Mouse (Mus musculus) embryonic fibroblast, embryonic 13.5 days (primary cell): ENCODE data around the gene Cass4. TPM values are rescaled to one million over a fixed set of nuclear protein-coding genes. Genes with fewer than 3 reads are reported as not detected.

ENCODE experiments used
- H3K27ac ChIP-seq: 2 replicates; pipeline ENCODE4 v1.5.1; 2012; ENCODE audit warnings: low read length, control low read depth, inconsistent platforms; ENCODE audit not compliant: insufficient read depth
- H3K4me1 ChIP-seq: 2 replicates; pipeline ENCODE4 v1.6.1; 2011; ENCODE audit warnings: low read length; ENCODE audit not compliant: control insufficient read depth, insufficient read depth
- H3K4me3 ChIP-seq: 2 replicates; pipeline ENCODE4 v1.5.1; 2011; ENCODE audit warnings: mild to moderate bottlenecking, control low read depth, low read length; ENCODE audit not compliant: insufficient read depth
- CTCF ChIP-seq: IDR thresholded peaks from 2 replicates; pipeline ENCODE4 v1.5.1; 2011; ENCODE audit warnings: mild to moderate bottlenecking, control low read depth, low read length, moderate library complexity, borderline replicate concordance; ENCODE audit not compliant: insufficient read depth
- POLR2A ChIP-seq: IDR thresholded peaks from 2 replicates; pipeline ENCODE4 v1.6.1; 2011; ENCODE audit warnings: low read depth, mild to moderate bottlenecking, control low read depth, low read length, moderate library complexity
- polyA plus RNA-seq: library from polyadenylated mRNA; stranded (reverse); fragments of >200 nt; gene quantifications from 2 replicates; pipeline ENCODE4 v1.2.4, GENCODE M21; 2011; ENCODE audit warnings: low read depth; ENCODE audit not compliant: missing spikeins, insufficient read length

Cass4 gene
- polyA plus RNA-seq, 1 experiment: 1.8 TPM

DNA sequence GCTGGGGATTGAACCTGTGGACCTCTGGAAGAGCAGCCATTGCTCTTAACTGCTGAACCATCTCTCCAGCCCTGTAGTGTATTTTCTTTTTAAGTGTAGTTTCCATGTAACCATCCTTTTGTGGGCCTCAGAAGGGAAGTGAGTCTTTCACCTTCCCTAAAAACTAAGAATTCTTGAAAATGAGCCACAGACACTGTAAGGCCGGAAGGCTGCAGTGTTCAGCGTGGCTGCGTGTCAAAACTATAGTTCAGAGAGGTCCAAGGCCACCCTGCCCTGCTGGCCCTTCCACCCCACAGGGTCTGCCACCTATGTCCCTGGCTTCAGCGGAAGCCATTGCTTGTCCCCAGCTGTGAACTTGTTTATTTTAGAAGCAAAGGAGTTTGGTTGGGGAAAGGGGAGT lies 12.6 kb downstream of the Cass4 start:
- no peak overlapping the region for H3K27ac ChIP-seq
- H3K4me1 ChIP-seq: no peaks in the 10 kb centered on the region
- no peak overlapping the region for H3K4me3 ChIP-seq
- no peak for TF ChIP-seq CTCF
- no peak for TF ChIP-seq POLR2A

DNA sequence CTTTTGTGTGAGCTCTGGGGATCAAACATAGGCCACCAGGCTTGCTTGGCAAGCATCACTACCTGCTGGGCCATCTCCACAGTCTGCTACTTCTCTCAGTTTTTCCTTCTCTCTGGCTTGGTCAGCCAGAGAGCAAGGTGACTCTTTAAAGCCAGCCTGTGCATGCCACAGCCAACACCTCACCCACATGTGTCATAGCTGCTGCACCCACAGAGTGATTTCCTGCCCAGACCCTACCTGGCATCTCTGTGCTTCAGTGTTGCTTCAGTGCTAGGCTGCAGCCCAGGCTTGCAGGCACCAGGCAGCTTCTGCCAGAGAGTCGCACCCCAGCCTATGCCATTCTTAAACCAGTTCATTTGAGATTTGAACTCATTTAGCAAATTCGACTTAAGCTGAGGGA lies 13.9 kb downstream of the Cass4 start:
- Histone ChIP-seq H3K27ac (no peak overlapping the region), H3K4me1 (no peaks in the 10 kb centered on the region), H3K4me3 (no peak overlapping the region)
- TF ChIP-seq POLR2A (no peak), CTCF (no peak)

DNA sequence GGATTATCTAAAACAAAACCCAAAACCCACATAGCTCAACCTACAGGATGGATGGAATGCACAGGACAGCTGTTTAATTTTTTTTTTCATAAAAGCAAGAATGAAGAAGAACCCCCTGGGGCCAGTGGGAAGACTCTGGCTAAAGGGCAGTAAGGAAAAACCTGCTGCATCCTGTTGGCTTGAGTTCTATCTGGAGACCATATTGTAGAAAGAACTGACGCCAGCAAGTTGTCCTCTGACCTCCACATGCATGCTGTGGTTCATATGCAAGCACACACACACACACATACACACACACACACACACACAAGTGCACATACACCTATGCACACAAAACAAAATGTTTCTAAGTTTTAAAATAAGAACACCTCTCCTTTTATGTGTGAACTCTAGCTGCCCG lies 17.1 kb downstream of the Cass4 start:
- Histone ChIP-seq H3K27ac (no peak overlapping the region), H3K4me1 (peaks cover 5% of the 10 kb centered on the region; the same call in 1 of the 2 replicates), H3K4me3 (no peak overlapping the region)
- TF ChIP-seq POLR2A: no peak
- TF ChIP-seq CTCF: no peak

DNA sequence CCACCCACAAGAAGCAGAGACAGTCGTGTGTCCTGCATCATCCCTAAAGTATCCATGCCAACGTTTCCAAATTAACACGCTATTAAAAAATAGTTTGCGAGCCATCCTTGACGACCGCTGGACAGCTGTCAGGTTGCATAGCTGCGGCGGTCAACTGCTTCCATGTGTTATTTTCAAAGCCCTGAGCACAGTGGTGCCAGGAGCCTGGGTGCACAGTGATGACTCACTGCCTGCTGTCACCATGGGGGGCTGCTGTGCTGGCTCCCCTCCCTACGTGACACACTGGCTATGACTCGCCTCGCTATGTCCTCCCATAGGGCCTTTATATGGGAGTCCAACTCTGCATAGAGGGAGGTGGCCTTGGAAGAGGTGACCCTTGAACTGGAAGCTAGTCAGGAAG lies 17.5 kb downstream of the Cass4 start:
- no peak for TF ChIP-seq POLR2A
- Histone ChIP-seq H3K4me3 (no peak overlapping the region), H3K27ac (no peak overlapping the region), H3K4me1 (peaks cover 5% of the 10 kb centered on the region; the same call in 1 of the 2 replicates)

DNA sequence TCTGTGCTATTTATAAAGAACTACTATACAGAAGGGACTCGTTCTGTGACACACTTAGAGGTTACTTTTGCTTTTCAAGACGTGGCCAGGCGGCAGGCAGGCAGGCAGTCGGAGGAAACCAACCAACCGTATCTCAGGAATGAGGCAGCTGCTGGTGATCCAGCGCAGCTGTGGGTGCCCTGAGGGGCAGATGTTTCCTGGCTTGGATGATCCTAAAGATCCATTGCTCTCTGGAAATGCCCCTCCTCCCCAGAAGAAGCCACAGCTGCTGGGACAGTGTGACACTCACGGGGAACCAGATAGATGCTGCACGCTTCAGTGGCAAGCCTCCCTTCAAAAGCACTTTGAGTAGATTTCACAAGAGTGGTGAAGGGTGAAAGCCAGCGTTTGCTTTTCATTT lies 18.9 kb downstream of the Cass4 start:
- Histone ChIP-seq H3K27ac (no peak overlapping the region), H3K4me3 (no peak overlapping the region), H3K4me1 (peaks cover 5% of the 10 kb centered on the region; the same call in 1 of the 2 replicates)
- TF ChIP-seq CTCF (no peak), POLR2A (no peak)

DNA sequence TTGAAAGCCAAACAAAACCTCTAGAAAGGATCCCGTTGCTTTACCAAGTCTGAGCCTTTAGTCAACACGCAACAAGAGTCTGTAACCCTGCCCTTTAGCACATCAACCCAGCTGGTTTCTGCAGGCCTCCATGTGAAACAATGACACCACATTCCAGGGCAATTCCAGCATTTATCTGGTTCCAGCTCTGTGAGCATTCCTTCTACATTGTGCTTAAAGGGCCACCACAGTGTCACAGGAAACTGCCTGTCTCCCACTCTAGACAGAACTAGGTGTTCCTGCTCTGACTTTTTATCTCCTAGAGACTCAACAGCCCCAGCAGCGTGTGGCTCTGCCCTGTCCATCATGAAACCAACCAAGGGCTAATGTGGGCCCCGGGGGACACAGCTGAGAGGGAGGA lies 19.7 kb downstream of the Cass4 start:
- peaks cover 5% of the 10 kb centered on the region; the same call in 1 of the 2 replicates for H3K4me1 ChIP-seq
- no peak for TF ChIP-seq CTCF
- no peak for TF ChIP-seq POLR2A

DNA sequence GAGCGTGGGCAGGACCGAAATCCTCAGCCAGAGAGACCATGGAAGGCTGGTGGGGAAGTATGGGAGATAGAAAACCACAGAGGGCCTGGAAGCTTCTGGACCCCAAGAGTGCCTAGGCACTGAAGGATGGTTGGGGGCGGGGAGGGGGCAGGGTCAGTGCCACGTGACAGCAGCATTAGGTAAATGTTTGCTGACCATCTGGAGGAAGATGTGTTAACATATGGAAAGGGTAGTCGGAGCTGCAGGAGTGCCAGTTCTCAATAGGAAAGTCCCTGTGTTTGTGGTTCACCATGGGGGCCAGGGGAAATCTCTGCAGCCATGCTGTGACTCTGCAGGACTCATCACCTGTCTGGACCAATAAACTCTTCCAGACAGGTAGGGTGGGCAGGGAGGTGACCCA lies 20.3 kb downstream of the Cass4 start:
- Histone ChIP-seq H3K4me3 (no peak overlapping the region), H3K4me1 (peaks cover 5% of the 10 kb centered on the region; the same call in 1 of the 2 replicates), H3K27ac (no peak overlapping the region)
- TF ChIP-seq CTCF (no peak), POLR2A (no peak)

More for the DNA sequence above, 19.7 kb downstream of the Cass4 start:
- Histone ChIP-seq H3K4me3 (no peak overlapping the region), H3K27ac (no peak overlapping the region)

DNA sequence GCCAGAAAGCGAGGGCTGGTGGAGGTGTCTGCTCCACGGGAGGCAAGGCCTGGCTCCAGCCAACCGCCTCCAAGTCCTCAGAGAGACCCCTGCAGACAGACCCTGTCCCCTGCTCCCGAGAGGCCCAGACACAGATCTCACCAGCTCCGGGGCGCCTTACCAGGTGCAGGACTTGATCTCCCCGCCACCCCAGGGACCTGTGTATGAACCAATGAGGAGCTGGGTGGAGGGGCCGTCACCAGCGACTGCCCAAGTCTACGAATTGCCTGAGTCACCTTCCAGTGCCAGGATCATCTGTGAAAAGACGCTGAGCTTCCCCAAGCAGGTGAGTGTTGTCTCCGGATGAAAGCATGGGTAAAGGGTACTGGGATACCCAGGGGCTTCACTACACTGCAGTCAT lies 22.6 kb downstream of the Cass4 start:
- Histone ChIP-seq H3K4me1 (peaks cover 5% of the 10 kb centered on the region; the same call in 1 of the 2 replicates), H3K4me3 (no peak overlapping the region), H3K27ac (no peak overlapping the region)
- TF ChIP-seq CTCF (no peak), POLR2A (no peak)

DNA sequence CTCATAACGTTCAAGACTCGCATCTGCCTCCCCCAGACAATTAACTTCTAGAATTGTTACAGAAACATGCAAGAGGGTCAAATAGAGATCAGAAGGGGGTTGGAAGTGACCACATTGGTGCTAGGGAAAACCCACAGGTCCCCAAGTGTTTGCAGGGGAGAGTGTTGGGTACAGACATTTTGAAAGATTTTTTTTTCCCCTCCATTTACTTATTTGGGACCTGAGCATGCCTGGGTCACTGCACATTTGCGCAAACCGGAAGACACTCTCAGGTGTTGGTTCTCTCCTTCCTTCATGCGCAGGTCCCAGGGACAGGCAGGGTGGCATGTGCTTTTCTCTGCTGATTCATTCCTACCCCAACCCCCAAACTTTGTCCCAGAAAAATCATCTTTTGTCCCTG lies 23.3 kb downstream of the Cass4 start:
- peaks cover 5% of the 10 kb centered on the region; the same call in 1 of the 2 replicates for H3K4me1 ChIP-seq
- no peak overlapping the region for H3K4me3 ChIP-seq
- no peak overlapping the region for H3K27ac ChIP-seq
- TF ChIP-seq CTCF (no peak), POLR2A (no peak)

DNA sequence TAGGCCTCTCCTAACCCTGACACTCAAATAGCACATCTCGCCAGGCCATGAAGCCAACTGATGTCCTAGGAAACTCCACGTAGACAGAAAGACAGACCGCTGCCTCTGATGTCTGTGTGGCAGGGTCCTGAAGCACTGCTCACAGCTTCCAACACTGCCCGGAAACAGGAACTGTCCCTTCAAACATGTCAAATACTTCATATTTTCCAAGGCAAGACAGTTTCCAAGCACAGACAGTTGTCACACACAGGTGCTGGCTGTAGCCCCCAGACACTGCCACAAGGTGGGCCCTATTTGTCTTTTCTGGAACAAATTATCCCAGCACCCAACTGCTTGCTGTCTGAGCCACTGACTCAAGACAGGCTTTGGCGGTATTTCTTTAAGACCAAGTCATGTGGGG lies 24.6 kb downstream of the Cass4 start:
- Histone ChIP-seq H3K27ac (no peak overlapping the region), H3K4me1 (peaks cover 2% of the 10 kb centered on the region; the same call in 1 of the 2 replicates), H3K4me3 (no peak overlapping the region)
- no peak for TF ChIP-seq POLR2A
- TF ChIP-seq CTCF: no peak

DNA sequence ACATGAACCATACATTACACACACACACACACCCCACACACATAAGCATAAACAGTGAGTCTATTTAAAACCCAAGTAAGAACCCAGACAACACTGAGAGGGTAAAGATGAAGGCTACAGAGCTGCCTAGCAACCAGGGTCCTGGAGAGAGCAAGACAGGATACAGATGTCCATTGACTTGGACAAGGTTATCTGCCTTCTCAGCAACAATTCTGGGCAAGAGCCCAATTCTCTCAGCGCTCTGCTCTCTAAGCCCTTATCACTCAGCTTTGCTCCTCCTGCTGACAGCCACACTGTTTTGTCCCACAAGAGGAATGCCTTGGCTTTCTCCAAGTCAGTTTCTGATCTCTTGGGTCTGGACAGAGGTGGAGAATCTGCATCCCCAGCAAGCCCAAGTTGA lies 37.0 kb downstream of the Cass4 start:
- no peak for TF ChIP-seq CTCF
- no peak for TF ChIP-seq POLR2A
- Histone ChIP-seq H3K4me1 (no peaks in the 10 kb centered on the region), H3K27ac (no peak overlapping the region)

DNA sequence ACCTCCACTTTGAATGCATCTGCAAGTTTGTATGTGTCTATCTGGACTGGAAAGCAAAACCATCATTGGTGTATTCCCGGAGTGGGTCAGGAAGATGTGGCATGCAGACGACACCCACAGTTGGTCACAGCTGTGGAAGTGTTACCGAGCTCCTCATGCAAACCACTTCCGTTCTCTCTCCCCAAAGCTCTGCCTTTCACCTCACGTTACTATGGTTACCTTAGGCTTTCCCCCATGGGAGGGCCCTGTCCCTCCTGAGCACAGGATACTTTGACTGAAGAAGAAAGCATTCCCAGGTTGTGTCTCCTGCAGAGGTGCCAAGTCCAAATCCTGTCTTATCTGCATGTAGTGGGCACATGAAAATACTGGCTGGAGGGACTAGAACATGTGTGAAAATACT lies 40.2 kb downstream of the Cass4 start:
- Histone ChIP-seq H3K27ac (no peak overlapping the region), H3K4me1 (no peaks in the 10 kb centered on the region), H3K4me3 (no peak overlapping the region)
- no peak for TF ChIP-seq CTCF
- no peak for TF ChIP-seq POLR2A

More for the DNA sequence above, 37.0 kb downstream of the Cass4 start:
- no peak overlapping the region for H3K4me3 ChIP-seq
